Mouse (Mus musculus) lung, adult 10 weeks (tissue): ENCODE data around the gene Plod1. TPM values are rescaled to one million over a fixed set of nuclear protein-coding genes. Genes with fewer than 3 reads are reported as not detected.

Experiments used
- polyA plus RNA-seq: library from polyadenylated mRNA; stranded (reverse); fragments of 350-450 nt; fragmentation: Illumina TruSeq; extraction: RNeasy Lipid Tissue Mini Kit (QIAGEN cat#74804); gene quantifications from one replicate; pipeline ENCODE4 v1.2.3, GENCODE M21; 2014; ENCODE audit warnings: low read depth, low replicate concordance; ENCODE audit not compliant: insufficient read depth

Plod1 gene
- polyA plus RNA-seq: 16.9 TPM

DNA sequence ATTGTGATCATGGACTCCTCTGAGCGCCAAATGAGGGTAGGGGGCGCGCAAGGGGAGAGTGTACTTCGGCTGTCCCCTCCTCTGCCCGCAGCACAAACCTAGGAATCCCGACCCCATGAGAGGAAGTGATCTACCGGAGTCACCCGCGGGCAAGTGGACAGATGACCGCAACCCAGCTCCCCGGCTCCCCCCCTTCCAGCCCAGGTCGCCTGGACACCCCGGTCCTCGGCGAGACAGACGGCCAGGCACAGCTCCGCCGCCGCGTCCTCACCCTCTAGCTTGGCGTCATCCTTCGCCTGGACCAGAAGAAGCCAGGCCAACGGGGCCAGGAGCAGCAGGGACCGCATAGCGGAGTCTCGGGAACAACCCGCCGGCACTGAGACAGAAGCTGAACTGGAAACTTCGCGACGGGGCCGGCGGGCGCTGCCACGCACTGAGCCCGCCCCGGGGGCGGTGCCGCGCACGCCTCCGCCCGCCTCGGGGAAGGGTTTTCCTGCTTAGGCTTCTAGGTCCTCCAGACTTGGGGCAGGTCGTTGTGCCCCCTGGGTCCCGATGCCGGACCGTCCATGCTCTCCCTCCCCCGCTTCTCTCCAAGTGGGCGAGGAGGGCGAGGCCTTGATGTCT is at the start of gene Plod1:
Gene Plod1, minus strand, starts transcription at position 437 of the 624 bp plus-strand sequence.

DNA sequence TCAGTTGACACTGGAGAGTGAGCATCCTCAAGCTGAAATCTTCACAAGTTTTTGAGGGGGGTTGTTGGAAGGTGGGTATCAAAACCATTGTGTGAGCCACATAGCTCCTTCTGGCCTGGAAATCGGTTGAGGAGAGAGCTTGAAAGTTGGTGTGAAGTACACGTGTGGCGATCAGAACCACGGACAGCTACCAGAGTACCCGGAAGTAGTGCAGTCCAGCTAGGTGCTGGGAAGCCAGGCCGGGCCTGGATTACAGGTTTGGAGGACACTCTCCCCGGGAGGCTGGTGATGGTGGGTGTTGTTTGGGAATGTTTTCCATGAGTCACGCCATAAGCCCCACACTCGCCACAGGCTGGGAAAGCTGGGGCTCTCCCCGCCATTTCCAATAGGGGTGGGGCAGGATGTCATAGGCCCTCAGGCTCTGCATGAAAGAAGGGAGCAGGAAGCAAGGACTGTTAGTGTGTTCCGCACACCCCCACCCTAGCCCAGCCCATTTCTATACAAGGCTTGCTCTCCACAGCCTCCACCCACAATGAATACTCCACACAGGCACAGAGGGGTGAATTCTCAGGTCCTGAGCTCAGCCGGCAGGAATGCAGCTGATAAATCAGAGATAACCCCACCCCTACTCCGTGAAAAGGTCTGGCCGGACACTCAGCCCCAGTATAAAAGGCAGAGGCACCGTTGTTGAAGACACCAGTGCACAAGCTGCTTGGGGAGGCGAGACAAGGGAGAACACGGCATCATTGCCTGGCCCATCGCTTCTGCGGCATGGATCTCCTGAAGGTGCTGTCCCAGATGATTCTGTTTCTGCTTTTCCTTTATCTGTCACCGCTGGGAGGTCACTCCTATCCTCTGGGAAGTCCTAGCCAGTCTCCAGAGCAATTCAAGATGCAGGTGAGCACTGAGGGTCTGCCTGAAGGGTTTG is 48.9 kb upstream of the Plod1 start, which contains the start of gene Nppb:
Gene Nppb, plus strand, starts transcription at position 584 of the 928 bp plus-strand sequence.

DNA sequence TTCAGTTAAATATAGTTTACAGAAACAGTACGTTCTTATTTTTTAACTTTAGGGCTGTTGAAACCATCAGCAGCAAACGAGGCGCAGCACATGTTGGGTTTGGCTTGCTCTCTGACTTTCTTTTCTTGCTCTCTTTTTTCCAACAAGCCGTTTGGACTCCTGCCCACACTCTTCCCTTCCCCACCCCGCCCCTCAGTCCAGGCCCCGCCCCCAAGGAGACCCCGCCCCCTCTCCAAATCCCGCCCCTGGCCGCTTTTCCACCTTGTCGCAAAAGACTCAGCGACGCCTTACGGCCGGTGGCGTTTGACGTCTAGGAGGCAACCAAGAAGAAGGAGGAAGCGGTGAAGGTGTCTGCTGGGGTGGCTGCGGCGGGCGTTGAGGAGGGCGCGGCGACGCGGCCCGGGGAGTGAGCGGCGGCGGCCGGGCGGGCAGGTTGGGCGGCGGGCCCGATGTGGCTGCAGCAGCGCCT is 4.0 kb upstream of the Plod1 start, which contains the start of gene 2510039O18Rik:
Gene 2510039O18Rik, plus strand, starts transcription at position 320 of the 469 bp plus-strand sequence.

DNA sequence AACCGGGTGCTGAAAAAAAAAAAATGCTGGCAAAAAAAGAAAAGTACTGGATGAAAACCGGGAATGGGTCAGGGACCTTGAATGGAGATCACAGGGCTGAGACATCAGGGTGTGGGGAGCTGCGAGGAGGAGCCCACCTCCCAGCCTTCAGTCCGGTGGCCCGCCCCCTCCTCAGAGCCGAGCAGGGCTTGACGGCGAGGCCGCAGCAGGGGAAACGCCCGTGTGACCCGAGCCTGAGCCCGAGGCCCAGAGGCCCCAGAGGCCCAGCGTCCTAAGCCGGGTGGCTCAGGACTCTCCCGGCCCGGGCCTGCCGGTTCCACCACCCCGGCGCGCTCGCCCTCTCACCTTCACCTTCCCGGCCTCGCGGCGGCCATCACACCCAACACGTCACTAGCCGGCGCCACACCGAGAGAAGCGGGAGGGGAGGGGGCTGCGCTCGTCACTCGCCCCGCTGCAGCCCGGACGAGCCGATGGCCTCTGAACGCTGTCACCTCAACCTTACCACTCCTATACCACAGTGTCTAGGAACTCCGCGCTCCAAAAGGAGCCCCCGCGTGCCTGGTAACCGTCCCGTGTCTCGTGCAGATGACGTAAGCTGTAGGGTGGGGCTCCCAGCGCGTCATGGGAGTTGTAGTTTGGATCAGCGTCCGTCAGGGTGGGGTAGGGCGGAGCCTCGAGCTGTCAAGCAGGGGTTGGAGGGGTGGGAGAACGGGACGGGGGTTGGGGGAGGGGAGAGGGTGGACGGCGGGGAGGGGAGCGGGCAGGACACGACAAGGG is 32.1 kb downstream of the Plod1 start, which contains the start of gene Mfn2:
Gene Mfn2, minus strand, starts transcription at position 392 of the 777 bp plus-strand sequence.

DNA sequence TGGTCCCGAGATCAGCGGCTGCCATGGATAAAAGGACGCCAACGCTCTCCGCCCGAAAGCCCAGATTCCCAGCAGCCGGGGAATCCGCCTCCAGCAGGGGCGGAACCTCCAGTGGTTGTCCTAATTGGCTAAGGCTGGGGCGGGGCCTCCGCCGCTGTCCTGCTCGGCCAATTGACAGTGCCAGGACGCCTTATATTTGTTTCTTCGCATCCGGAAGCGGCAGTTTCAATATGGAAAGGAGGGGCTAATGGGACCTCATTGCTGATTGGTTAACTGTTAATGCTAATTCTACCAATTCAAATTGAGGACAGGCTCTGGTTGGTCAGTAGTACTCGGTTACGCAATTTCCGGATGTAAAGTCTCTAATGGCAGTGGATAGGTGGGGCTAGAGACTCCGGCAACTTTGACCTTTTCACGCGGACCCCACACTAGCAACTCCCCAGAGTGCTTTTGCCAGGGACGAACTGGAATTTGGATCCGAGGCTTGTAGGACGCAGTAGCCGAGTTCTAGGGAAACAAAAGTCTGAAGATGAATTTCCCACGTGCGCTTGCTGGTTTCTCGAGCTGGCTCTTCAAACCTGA is 68.0 kb downstream of the Plod1 start, which contains the start of the genes Miip and Fv1:
Gene Miip, minus strand, starts transcription at position 367 of the 582 bp plus-strand sequence.
Gene Fv1, plus strand, starts transcription at position 530 of the 582 bp plus-strand sequence.

Other genes starting within 250 kb of the Plod1 start
- not detected for gene Zfp534, start 234.2 kb downstream of the Plod1 start, polyA plus RNA-seq
- gene Zfp984, start 127.0 kb downstream of the Plod1 start, polyA plus RNA-seq: 13.0 TPM
- gene Zfp933, start 88.4 kb downstream of the Plod1 start, polyA plus RNA-seq: 3.1 TPM
- 19.0 TPM for gene Miip, start 68.0 kb downstream of the Plod1 start, polyA plus RNA-seq
- 2.6 TPM for gene Fv1, start 67.8 kb downstream of the Plod1 start, polyA plus RNA-seq
- 20.6 TPM for gene Mfn2, start 32.1 kb downstream of the Plod1 start, polyA plus RNA-seq
- 26.4 TPM for gene 2510039O18Rik, start 4.1 kb upstream of the Plod1 start, polyA plus RNA-seq
- gene Nppb, start 49.0 kb upstream of the Plod1 start, polyA plus RNA-seq: 0.69 TPM
- gene Nppa, start 64.0 kb upstream of the Plod1 start, polyA plus RNA-seq: 73.5 TPM
- 4.0 TPM for gene Clcn6, start 102.1 kb upstream of the Plod1 start, polyA plus RNA-seq
- gene Mthfr, start 102.3 kb upstream of the Plod1 start, polyA plus RNA-seq: 11.0 TPM
- 16.5 TPM for gene Agtrap, start 151.3 kb upstream of the Plod1 start, polyA plus RNA-seq
- 13.9 TPM for gene Mad2l2, start 193.6 kb upstream of the Plod1 start, polyA plus RNA-seq
- gene Draxin, start 193.9 kb upstream of the Plod1 start, polyA plus RNA-seq: 0.10 TPM
- 47.4 TPM for gene Fbxo6, start 215.4 kb upstream of the Plod1 start, polyA plus RNA-seq
- 7.6 TPM for gene Fbxo44, start 223.7 kb upstream of the Plod1 start, polyA plus RNA-seq
- 3.5 TPM for gene Fbxo2, start 223.9 kb upstream of the Plod1 start, polyA plus RNA-seq